Comparison of ENCODE assay signal across 9 mouse cellular contexts in genomic region chr4:101436761-101437512, GRCm38 (mm10). TPM values are rescaled to one million over a fixed set of nuclear protein-coding genes. Genes with fewer than 3 reads are reported as not detected.
A peak's percentile ranks its signal among the peaks of the same experiment; 100 is the strongest.
DNase-seq lines count a peak whose midpoint lies in the region; ATAC-seq and TF ChIP-seq lines count a peak whose summit lies in the region.
"Had no signal": no experiment of that assay in that cellular context is flagged by ENCODE, and none has a peak within 500 bp of the region (broad histone marks: within the 10 kb centered on the region; RNA-seq: fewer than 3 reads in every experiment).

No protein-coding gene starts in this region.

- no peak overlapping the region for H3K9ac ChIP-seq in limb, embryonic 14.5 days (ENCODE audit: low read depth, low read length, severe bottlenecking)
- H3K9ac ChIP-seq: embryonic facial prominence, embryonic 13.5 days had no signal

- H3K4me2 ChIP-seq in limb, embryonic 14.5 days (replicated peaks; ENCODE audit: low read depth, low read length, severe bottlenecking): no peak overlapping the region
- H3K4me2 ChIP-seq: embryonic facial prominence, embryonic 13.5 days had no signal

- no peaks in the 10 kb centered on the region for H3K36me3 ChIP-seq in limb, embryonic 14.5 days (ENCODE audit: control insufficient read depth, insufficient read depth, low read length)
- no peaks in the 10 kb centered on the region for H3K36me3 ChIP-seq in limb, embryonic 10.5 days
- H3K36me3 ChIP-seq: embryonic facial prominence, embryonic 13.5 days had no signal

- TF ChIP-seq POLR2A in limb, embryonic 14.5 days (IDR thresholded peaks at IDR 0.05; ENCODE audit: borderline replicate concordance, extremely low read depth, insufficient read depth, insufficient read length): no peak

- H3K4me1 ChIP-seq in limb, embryonic 14.5 days (ENCODE audit: control insufficient read depth, insufficient read depth, low read length): peaks cover 17% of the 10 kb centered on the region
- peaks cover 9% of the 10 kb centered on the region; the same call in 1 of the 2 replicates for H3K4me1 ChIP-seq in limb, embryonic 10.5 days

- no peaks in the 10 kb centered on the region for H3K27me3 ChIP-seq in limb, embryonic 14.5 days (ENCODE audit: control insufficient read depth, insufficient read depth, low read length)
- no peaks in the 10 kb centered on the region for H3K27me3 ChIP-seq in limb, embryonic 10.5 days (ENCODE audit: low read depth, poor library complexity, severe bottlenecking)
- H3K27me3 ChIP-seq: embryonic facial prominence, embryonic 13.5 days had no signal

- H3K9me3 ChIP-seq in limb, embryonic 14.5 days (ENCODE audit: control insufficient read depth, low read length): no peaks in the 10 kb centered on the region
- H3K9me3 ChIP-seq in limb, embryonic 10.5 days (replicated peaks): no peaks in the 10 kb centered on the region
- H3K9me3 ChIP-seq: embryonic facial prominence, embryonic 13.5 days had no signal

- peak; percentile 50 for DNase-seq in limb, embryonic 14.5 days (ENCODE audit: low spot score)
- DNase-seq in limb, embryonic 10.5 days (ENCODE audit: low spot score): no peak
- DNase-seq in cerebellum, postnatal 25 days: peak; percentile 70 to 72
- peak; percentile 77 to 80 for DNase-seq in heart, adult 9 months (ENCODE audit: low spot score in 2 of 2)
- peak; percentile 74 to 86 for DNase-seq in layer of hippocampus, postnatal 36 days
- peak; percentile 84 for DNase-seq in skeletal muscle tissue, adult 2 months (ENCODE audit: low read depth, low spot score)
- DNase-seq in kidney, postnatal 25 days: no peak
- DNase-seq in kidney, postnatal 36 days: no peak

- no peak for ATAC-seq in limb, embryonic 14.5 days (ENCODE audit: low FRiP score, low read depth)

- H3K4me3 ChIP-seq in limb, embryonic 14.5 days (replicated peaks; ENCODE audit: low read length): no peak overlapping the region
- H3K4me3 ChIP-seq in limb, embryonic 10.5 days: no peak overlapping the region
- H3K4me3 ChIP-seq: embryonic facial prominence, embryonic 13.5 days had no signal

- WGBS in limb, embryonic 14.5 days: 63% methylated on average over 8 of the region's 8 CpGs
- 90% methylated on average over 8 of the region's 8 CpGs for WGBS in limb, embryonic 10.5 days

- H3K27ac ChIP-seq in limb, embryonic 14.5 days (replicated peaks; ENCODE audit: low read depth, low read length): no peak overlapping the region
- H3K27ac ChIP-seq in limb, embryonic 10.5 days: no peak overlapping the region
- H3K27ac ChIP-seq: embryonic facial prominence, embryonic 13.5 days had no signal

RNA-seq across cellular contexts. Expression of gene Ak4, which starts 17.9 kb away (rescaled TPM):
- 17.9 and 18.4 TPM in 2 replicates for polyA plus RNA-seq in limb, embryonic 14.5 days (2012; rRNA removed)
- polyA plus RNA-seq in limb, embryonic 14.5 days (2014; fragmentation: Nextera tagmentation; extraction: Ambion mirVana): 5.8 TPM in 2 replicates
- 15.0 and 21.6 TPM in 2 replicates for polyA plus RNA-seq in limb, embryonic 10.5 days (2016; fragmentation: Nextera tagmentation; extraction: Ambion mirVana)
- total RNA-seq in layer of hippocampus, postnatal 36 days (2021): 10 to 100 TPM; 78.1 to 95.3 TPM

RNA-seq across cellular contexts. Expression of gene Dnajc6, which starts 59.5 kb away (rescaled TPM):
- 0.82 and 0.85 TPM in 2 replicates for polyA plus RNA-seq in limb, embryonic 14.5 days (2012; rRNA removed)
- 0.53 and 0.98 TPM in 2 replicates for polyA plus RNA-seq in limb, embryonic 14.5 days (2014; fragmentation: Nextera tagmentation; extraction: Ambion mirVana)
- 0.23 and 0.51 TPM in 2 replicates for polyA plus RNA-seq in limb, embryonic 10.5 days (2016; fragmentation: Nextera tagmentation; extraction: Ambion mirVana)
- 100 to 1,000 TPM; 310 to 321 TPM for total RNA-seq in layer of hippocampus, postnatal 36 days (2021)

Comparison
In these comparisons a context has a peak if more than half of its experiments do, and no peak if none do; other contexts are left out.
1. DNase-seq: peak in limb, embryonic 14.5 days (single experiment), cerebellum, postnatal 25 days (2 of 2), heart, adult 9 months (2 of 2), layer of hippocampus, postnatal 36 days (2 of 2) and skeletal muscle tissue, adult 2 months (single experiment); none in limb, embryonic 10.5 days (single experiment), kidney, postnatal 25 days (0 of 2) and kidney, postnatal 36 days (0 of 2).